Mouse (Mus musculus): Measurements from ENCODE around the gene Esr1.
A peak's percentile ranks its signal among the peaks of the same experiment; 100 is the strongest.

The Esr1 gene

DNA sequence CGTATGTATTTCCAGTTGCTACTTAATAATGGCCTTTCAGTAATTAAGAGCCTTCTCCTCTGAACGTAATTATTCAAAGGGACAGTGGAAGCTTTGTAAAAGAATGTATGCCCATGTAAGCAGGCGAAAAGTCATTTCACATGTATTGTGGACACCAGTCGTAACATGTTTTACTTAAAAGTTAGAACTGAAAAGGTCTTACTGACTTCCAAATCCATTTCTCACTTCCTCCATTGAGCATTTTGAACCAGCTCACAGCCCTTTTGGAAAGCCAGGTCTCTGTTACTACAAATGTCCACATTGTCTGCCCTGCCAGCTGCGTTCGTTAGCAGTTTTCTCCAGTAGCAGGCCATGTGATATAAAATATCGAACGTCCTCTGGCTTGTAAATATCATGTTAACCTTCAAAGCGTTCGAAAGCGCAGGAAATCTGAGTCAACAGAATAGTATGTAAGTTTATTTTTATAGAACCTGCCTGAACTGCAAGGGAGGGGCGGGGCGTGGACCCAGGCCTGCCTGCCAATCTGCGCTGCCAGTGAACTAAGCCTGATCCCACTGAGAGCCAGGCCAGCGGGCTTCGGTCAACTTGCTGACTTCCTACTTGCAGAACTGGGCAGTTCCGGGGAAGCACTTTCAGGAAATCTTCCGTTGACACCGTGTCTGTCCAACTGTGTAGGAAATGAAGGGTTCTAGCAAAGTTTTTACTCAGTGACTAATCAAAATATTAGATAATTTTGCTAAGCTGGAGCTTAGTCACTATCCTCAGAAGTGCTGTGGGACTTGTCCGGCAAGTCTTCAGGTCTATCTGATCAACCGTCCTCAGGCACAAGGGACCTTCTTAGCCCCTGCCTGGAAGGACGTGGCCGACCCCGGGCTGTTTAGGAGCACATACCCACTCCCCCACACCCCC, 9.5 kb downstream of the Esr1 start:
- no peak for DNase-seq (ENCODE audit: low spot score in 2 of 2)

DNA sequence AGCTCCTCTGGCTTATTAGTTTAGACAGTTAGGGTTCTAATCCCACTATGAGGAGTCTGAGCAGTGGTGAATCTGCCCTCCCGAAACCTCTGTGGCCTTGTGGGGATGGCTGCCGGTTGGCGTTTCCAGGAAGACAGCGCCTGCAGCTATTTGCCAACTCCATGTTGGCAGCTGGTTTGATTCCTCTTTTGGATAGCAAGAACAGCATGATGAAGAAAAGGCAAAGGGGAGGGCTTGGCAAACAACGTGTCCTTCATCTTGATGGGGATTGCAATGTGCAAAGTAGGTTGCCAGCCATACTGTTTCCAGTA, 10.1 kb downstream of the Esr1 start:
- no peak for DNase-seq (ENCODE audit: low spot score in 2 of 2)

DNA sequence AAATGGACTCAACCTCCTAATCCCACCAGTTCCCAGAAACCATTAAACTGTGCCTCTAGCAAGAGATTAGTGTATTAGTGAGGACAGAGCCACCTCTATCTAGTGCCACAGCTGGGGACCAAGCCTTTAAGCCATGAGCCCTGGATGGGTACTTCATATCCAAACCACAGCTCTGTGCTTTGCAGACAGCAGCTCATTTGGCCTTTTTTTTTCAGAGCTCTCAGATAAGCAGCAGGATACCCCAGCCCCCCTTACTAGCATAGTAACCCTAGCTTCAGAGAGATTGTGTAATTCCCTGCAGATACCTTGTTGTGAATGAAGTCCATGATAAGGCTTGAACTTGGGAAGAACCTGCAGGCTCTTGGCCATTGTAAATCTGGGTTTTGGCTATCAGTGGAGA, 11.9 kb downstream of the Esr1 start:
- no peak for DNase-seq (ENCODE audit: low spot score in 2 of 2)

DNA sequence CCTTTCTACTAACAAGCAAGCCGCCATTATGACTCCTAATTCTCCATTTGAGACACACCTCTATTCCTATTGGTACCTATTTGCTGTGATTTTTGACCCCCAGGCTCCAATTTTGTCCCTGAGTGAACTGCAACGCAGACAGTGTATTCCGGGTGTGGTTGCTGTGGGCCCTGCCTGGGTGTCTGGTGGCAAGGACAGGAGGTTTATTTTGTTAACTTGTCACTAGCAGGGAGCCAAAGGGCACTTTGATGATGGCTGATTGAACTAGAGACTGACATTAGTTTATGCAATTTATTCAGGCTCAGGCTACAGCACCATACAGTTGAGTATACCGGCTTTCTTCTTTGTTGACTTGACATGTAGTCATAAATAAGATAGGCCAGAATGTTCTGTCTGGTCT, 13.2 kb downstream of the Esr1 start:
- DNase-seq (ENCODE audit: low spot score in 2 of 2): no peak

DNA sequence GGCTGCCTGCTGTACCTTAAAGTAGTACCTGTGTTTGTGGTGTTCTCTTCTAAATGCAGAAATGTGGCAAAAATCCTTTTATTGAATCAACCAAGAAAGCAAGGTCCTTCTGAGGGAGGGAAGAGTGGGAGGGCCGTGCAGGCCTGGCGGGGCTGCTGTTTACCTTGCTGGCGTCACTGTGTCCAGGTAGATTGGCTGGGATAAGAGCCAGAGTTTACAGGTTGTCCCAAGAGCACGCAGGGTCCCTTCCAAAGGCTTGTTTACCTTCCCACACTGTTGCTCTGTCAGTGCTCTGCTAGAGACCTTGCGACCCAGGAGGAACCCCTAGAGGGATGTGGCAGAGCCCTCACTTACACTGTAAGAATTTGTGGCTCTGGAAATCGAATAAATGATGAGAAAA, 13.9 kb downstream of the Esr1 start:
- no peak for DNase-seq (ENCODE audit: low spot score in 2 of 2)

DNA sequence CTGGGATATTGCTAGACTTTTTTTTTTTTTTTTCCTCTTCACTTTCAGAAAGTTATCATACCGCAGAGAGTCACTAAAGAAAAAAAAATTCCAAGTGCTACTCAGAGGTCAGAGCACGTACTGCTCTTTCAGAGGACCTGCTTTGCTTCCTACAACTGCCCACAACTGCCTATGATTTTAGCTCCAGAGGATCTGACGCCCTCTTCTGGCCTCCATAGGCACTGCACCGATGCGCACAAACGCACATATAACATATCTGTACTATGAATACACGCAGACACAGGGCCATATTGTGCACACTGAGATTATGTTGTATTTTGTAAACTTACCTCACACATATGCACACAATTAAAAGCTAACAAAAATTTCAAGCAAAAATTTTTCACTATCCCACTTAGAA, 15.0 kb downstream of the Esr1 start:
- no peak for DNase-seq (ENCODE audit: low spot score in 2 of 2)

DNA sequence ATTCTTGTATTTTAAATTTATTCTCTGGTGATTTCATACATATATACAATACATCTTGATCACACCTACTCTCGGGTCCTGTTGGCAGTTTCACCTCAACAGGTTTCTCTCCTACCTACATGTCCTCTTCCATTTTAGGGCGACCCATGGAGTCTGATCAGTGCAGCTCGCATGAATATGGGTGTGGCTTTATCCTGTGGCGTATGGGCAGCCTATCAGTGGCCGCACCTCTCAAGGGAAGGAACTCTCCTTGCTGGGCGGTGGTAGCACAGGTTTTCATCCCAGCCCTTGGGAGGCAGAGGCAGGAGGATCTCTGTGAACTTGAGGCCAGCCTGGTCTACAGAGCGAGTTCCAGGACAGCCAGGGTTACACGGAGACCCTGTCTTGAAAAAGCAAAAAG, 15.6 kb downstream of the Esr1 start:
- DNase-seq (ENCODE audit: low spot score in 2 of 2): no peak

DNA sequence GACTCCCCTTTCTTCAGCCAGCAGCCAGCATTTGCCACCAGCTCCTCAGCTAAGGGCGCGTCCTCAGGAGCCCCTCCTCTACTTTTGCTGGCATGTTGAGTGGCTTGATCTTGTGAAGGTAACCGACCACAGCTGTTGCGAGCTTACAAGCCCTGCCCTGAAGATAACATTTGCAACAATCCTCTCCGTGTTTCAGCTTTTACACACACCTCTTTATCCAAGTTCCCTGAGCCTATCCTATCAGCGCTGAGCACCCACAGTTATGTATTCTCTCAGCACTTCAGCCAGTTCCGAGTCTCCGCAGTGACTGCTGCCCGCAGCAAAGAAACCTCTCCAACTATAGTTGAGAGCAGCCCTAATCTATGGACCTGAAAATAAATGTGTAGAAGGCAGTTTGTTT, 16.0 kb downstream of the Esr1 start:
- no peak for DNase-seq (ENCODE audit: low spot score in 2 of 2)

DNA sequence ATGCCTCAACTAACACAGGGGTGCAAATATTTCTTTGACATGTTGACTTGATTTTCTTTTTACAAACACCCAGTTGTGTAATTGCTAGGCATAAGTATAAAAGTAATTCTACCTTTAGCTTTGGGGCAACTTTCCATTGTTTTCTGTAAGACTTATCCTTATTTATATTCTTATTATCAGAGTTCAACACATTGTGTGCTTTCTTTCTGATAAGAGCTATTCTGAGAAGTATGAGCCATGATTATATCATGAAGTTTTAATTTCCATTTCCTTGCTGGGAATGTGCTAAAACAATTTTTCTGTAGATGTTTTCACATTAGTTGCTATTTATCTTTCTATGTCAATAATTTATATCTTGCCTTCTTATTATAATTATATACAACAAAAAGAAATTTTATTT, 17.9 kb downstream of the Esr1 start:
- DNase-seq (ENCODE audit: low spot score in 2 of 2): no peak

DNA sequence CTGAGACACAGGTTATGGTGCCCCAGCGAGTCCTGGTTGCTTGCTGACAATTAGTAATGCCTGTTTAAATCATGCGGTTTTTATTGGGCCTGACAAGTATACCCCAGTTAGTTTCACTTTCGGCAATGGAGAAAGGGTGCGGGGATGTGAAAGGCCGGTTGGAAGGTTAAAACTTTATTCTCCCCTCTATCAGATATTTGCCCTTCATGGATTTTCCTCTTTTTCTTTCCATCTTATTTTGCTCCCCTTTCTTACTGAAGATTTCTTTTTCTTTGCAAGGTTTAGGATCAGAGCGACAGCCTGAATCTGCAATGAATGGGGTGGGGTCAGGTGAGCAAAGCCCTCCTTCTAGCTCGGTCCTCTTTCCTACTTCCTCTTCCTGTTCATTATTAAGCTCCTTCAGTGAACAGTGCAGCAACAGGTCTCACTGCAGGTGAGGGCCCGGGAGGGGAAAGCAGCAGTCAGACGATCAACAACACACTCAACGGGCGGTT, 20.9 kb downstream of the Esr1 start:
- DNase-seq (ENCODE audit: low spot score in 2 of 2): no peak

DNA sequence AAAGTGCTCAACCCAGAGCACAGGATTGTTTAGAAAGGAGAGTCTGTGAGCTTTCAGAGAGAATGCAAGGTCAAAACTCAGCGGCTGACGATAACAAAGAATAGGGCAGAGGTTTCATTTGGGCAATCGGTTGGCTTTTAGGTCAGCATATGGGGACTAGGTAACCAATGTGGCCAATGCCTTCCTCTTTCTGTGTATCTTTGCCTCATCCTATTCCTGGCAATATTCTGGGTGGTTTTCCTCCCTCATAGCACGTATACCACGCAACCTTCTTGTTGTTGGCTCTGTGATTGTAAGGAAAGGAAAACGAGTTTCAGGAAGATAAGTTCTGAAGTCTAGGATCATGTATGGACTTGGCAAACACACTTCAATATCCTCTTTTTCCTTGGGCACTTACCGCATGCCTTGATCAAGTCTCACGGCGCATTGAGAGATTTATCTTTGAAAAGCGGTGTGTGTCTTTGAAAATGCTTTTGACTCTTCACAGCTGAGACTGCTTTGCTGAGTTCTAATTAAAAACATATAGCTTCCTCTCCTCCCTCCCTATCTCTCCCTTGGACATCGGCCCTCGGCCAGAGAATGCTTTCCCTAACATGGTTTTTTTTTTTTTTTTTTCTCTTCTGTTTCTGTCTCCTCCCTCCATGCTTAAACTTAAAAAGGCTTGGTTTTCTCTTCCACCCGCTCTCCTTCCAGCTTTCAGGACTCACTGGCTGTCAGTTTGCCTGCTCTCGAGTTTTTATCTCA, 22.1 kb downstream of the Esr1 start:
- no peak for DNase-seq (ENCODE audit: low spot score in 2 of 2)

DNA sequence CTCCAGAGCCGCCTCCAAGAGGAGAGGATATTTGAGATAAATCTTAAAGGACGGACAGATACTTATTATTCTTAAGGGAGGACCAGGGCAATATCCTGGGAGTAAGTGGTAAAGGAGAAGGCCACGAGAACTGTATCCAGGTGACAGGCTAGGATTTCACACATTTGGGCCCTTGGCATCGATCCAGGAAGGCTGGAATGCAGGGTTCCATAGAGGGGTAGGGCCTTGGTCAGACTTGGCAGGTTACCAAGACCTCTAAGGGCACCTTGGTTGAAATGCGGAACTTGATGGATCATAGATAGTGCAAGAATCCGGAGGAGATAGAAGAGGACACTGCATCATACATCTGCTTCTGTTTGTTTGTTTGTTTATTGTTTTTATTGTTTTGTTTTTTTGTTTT, 24.3 kb downstream of the Esr1 start:
- no peak for DNase-seq (ENCODE audit: low spot score in 2 of 2)

DNA sequence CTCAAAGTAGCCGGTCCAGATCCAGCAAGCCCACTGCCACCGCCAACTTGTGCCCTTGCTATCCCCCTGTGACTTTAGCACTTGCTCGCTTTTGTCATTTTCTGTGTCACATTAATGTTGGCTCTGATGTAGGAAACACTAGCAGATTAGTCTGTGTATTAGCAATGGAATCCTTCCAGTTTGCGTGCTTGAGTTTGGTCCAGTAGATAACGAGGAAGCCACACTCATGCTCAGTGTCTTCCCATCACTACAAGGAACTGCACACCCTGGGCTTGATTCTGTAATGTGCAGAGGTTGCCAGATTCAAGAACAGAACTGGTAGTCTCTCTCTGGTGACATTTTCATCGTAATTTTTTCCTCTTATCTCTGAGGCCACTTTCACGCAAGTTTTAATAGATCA, 34.7 kb downstream of the Esr1 start:
- no peak for DNase-seq (ENCODE audit: low spot score in 2 of 2)

DNA sequence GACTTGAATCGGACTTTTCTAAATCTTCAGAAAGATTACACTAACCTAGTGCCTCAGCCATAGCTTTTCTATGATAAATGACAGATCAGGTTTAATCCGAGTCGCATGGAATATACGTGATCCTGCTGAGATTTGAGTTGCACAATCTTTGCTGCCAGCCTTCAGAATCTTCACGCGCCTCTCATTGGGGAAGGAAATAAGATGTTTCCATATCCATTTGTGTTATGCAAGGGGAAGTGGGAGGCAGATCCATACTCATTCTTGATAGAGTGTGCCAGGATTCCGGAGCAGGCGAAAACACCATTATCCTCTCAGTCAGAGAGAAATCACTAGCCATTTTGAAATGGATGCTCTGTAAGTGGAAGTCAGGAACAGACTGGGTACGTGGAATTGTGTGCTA, 35.5 kb downstream of the Esr1 start:
- DNase-seq (ENCODE audit: low spot score in 2 of 2): no peak

DNA sequence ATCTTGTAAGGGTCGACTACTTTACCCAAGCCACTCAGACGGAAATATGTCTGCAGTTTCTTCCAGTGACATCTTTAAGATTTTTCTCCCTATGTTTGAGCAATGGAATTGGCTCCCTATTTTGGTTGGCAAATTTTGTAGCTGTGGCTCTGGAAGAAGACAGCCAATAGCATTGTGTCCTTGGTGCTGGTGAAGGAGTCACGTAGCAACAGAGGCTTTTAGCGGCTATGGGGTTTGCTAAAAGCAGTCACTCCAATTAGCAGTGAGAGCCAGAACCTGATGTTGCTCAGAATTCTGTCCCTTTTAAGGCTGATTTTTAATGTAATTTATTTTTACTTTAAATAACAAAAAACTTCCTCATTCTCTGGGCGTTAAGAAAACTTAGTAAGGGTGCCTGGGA, 54.0 kb downstream of the Esr1 start:
- DNase-seq (ENCODE audit: low spot score in 2 of 2): no peak

DNA sequence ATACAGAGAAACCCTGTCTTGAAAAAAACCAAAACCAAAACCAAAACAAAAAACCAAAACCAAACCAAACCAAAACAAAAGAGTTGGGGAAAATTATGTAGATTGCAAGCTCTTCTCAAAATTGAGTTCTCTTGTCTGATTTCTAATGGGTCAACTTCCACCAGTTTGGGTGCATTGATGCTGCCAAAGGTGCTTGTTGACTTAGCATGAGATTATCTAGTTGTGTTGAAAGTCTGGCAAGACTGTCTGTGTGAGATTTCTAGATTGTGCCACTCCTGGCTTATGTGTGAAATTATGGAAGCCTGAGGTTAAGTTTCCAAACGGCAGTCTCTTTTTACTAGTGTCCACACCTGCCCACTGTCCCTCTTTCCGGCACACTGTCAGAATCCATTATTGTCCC, 55.6 kb downstream of the Esr1 start:
- no peak for DNase-seq (ENCODE audit: low spot score in 2 of 2)

DNA sequence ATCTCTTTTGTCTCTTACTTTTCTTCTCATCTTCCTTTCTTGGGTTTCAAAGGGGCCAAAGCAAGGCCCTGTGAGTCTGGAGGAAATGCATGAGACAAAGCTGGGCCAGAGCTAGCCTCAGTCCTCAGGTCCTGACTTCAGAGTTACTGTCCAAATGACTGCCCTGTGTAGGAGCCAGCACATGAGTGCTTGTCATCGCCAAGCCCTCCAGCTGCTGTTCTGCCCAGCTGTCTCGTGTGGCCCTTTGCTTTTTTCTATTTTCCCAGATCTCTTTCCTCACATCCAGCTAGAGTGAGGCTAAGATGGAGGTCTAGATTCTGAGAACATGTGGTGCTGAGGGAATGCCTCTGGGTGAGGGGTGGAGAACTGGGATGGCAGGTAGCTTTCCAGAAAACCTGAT, 58.7 kb downstream of the Esr1 start:
- DNase-seq (ENCODE audit: low spot score in 2 of 2): no peak

DNA sequence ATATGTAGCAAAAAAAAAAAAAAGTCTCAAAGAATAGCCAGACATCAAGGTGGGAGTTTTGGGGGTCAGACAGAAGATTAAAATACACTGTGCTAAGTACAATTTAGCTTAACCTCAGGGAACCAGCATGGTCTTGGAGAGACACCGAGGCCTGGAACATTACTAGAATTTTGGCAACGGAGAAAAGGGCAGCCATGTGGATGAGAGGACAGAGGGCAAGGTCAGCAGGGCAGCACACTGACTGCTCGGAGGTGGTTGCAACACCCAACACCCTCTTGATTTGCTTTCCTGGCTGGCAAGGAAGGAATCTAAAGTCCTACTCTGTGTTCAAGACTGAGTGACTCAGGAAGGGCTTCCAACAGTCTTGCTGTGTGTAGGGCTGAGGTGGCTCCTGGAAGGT, 60.5 kb downstream of the Esr1 start:
- DNase-seq (ENCODE audit: low spot score in 2 of 2): no peak

DNA sequence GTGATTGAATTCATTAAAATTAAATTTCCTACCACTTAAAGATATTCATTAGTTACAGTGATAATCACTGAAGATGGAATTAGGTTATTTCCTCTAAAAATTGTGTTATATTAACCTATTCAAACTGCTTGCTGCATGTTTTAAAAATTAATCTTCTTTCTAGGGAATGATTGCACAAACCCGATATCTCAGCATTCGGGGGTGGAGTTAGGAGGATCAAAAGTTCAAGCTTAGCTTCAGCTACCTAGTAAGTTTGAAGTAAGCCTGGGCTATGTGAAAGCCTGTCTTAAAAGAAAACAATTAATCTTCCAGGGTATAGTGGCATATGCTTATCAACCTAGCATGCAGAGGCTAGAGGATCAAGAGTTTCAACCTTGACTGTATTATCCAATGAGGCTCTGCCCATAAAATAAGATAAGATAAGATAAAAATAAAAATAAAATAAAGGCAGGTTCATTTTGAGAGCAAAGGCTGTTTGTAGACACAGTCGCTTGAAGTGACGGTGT, 62.0 kb downstream of the Esr1 start:
- no peak for DNase-seq (ENCODE audit: low spot score in 2 of 2)

DNA sequence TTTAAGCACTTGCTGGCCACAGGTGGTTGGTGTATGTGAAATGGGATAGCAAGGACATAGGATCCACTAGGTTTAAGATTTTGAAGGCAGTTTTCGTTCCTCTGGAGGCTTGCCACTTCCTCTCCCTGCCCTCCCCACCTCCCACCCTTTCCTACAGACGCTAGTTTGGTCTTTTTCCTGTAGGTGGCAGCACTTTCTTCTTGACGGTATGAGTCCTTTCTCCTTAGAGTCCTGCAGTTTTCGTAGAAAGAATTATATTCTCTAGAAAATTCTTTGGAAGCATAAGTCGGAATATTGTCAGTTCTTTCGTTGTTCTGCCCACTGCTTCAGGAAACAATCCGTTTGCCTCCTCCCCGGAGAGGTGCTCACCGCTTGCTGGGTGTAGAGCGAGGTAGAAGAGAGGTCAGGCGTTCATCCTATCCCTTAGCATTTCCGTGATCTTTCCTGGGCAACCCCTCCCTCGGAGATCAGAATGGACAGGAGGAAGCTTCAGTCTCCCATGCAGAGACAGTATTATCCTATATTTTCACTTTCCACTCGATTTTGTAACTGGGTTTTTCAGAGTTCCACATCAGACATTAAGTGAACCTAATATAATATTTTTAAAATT, 63.7 kb downstream of the Esr1 start:
- peak; percentile 37 to 45 for DNase-seq (ENCODE audit: low spot score in 2 of 2)

DNA sequence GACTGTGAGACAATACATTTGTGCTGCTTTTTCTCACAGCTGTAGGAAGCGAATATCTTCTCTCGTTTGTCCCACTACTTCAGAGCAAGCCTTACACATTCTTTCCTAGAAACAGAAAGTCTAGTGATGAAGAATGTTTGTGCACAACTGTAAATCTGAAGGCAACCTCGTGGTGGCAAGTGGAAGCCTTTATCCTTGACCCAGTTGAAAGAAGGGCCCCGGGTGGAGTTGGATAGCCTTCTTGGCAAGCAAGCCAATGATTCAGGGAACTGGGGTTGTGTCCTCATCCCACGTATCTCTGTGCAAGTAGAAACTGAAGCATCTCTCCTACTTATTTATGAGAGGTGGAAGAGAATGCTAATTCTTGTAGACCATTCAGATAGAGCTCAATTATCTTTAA, 71.7 kb downstream of the Esr1 start:
- DNase-seq (ENCODE audit: low spot score in 2 of 2): no peak

DNA sequence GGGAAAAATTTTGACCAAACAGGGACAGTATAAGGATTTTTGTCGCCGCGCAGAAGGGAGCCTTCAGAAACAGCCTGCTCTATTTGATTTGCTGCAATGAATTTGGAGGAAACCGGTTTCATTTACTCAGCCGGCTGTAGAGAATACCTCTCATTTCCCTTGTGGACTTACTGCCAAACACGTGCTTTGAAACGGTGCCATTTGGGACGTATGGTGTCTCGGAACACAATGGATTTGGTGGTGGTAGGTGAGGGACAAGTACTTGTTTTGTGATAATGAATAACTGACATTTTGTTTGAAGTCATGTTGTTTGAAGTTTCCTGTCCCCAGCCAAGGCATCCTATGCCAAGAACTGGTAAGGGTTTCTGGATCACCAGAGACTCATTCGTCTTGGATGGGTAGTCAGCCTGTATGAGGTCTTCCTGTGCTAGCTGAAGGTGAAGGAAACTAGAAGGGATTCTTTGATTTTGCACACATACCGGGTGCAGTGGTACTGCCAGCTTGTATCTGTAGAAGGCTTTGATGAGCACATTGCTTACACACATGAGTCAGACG, 72.4 kb downstream of the Esr1 start:
- no peak for DNase-seq (ENCODE audit: low spot score in 2 of 2)
